Mouse (Mus musculus) embryonic fibroblast, embryonic 13.5 days (primary cell): ENCODE data around the gene Catip.

Source experiments
- CTCF ChIP-seq: IDR thresholded peaks from 2 replicates; pipeline ENCODE4 v1.5.1; 2011; ENCODE audit warnings: mild to moderate bottlenecking, control low read depth, low read length, moderate library complexity, borderline replicate concordance; ENCODE audit not compliant: insufficient read depth
- POLR2A ChIP-seq: IDR thresholded peaks from 2 replicates; pipeline ENCODE4 v1.6.1; 2011; ENCODE audit warnings: low read depth, mild to moderate bottlenecking, control low read depth, low read length, moderate library complexity

DNA sequence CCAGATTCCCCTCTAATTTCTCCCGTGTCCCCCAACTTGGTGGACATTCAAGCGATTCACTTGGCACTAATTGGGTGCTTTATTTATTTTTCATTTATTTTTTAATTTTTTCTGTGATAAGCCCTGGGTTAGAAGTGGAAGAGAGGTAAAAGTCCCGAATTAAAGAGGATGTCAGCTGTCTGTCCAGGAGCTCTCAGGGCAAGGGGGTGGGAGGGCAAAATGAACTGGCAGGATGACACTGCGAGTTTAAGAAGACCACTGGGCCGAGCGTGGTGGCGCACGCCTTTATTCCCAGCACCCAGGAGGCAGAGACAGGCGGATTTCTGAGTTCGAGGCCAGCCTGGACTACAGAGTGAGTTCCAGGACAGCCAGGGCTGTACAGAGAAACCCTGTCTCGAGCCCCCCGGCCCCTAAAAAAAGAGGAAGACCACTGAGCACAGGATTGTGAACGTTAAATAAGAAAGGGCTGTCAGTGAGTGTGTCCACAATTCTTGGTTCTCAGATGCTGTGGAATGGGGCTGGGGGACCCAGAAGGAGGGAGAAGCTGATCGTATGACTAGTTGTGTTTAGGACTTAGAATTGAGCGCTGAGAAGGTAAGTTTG is 25.6 kb downstream of the Catip start:
- TF ChIP-seq CTCF (no peak), POLR2A (no peak)
